Mouse (Mus musculus): Measurements from ENCODE around the gene Tnip2.

Gene Tnip2

GRCm38 (mm10) chr5:34461294-34461693 is 52.5 kb downstream of the Tnip2 start:
- DNase-seq (ENCODE audit: low spot score) = no peak

GRCm38 (mm10) chr5:34458994-34459393 is 54.8 kb downstream of the Tnip2 start:
- no peak for DNase-seq (ENCODE audit: low spot score)

- no peak for DNase-seq (ENCODE audit: low spot score)
Observed at GRCm38 (mm10) chr5:34446207-34446606, 67.6 kb downstream of the Tnip2 start.

All from urinary bladder, postnatal 10 days (tissue).